Mouse (Mus musculus): ENCODE measurements around the gene Aox2. TPM values are rescaled to one million over a fixed set of nuclear protein-coding genes. Genes with fewer than 3 reads are reported as not detected.

Aox2 gene
- total RNA-seq, 2 experiments from 2014 or later: not detected

Other genes starting within 250 kb of the Aox2 start
- 10 to 100 TPM; 10.4 to 13.0 TPM for gene Aox1, start 248.4 kb upstream of the Aox2 start, total RNA-seq (2021)
- under 1 TPM; 0.79 to 0.86 TPM for gene Aox3, start 165.2 kb upstream of the Aox2 start, total RNA-seq (2021)
- gene Aox4, start 67.9 kb upstream of the Aox2 start, total RNA-seq (2021): not detected
- 10 to 100 TPM; 73.7 to 74.5 TPM for gene Bzw1, start 114.6 kb downstream of the Aox2 start, total RNA-seq (2021)
- gene Clk1, start 145.7 kb downstream of the Aox2 start, total RNA-seq (2021): 10 to 100 TPM; 59.6 to 68.2 TPM
- 10 to 100 TPM in 1 of 2 experiments, 1 to 10 TPM in 1; 10.0 to 12.6 TPM for gene Nif3l1, start 166.8 kb downstream of the Aox2 start, total RNA-seq (2021)
- gene Ppil3, start 167.2 kb downstream of the Aox2 start, total RNA-seq (2021): 10 to 100 TPM; 13.8 to 17.0 TPM
- gene Orc2, start 226.8 kb downstream of the Aox2 start, total RNA-seq (2021): 10 to 100 TPM; 10.7 to 11.2 TPM

Data from heart, postnatal 36 days (tissue).